Mouse (Mus musculus) brain, embryonic 14.5 days (tissue): ENCODE measurements around the gene Olfr639. TPM values are rescaled to one million over a fixed set of nuclear protein-coding genes. Genes with fewer than 3 reads are reported as not detected.

ENCODE experiments used
- polyA plus RNA-seq: library from polyadenylated mRNA; depleted of rRNA; stranded (reverse); fragments of >200 nt; gene quantifications from 2 replicates; pipeline ENCODE4 v1.2.3, GENCODE M21; 2012; rRNA removed

The Olfr639 gene
- polyA plus RNA-seq, 1 experiment: not detected

Other genes with a start within 250 kb of the Olfr639 start
- not detected in 2 replicates for gene Olfr69, start 245.7 kb downstream of the Olfr639 start, polyA plus RNA-seq
- not detected in 2 replicates for gene Olfr68, start 237.6 kb downstream of the Olfr639 start, polyA plus RNA-seq
- not detected in 2 replicates for gene Olfr67, start 225.5 kb downstream of the Olfr639 start, polyA plus RNA-seq
- 1,200 and 1,643 TPM in 2 replicates for gene Hbb-bt, start 203.3 kb downstream of the Olfr639 start, polyA plus RNA-seq
- 4,622 and 5,050 TPM in 2 replicates for gene Hbb-bs, start 189.2 kb downstream of the Olfr639 start, polyA plus RNA-seq
- gene Hbb-bh2, start 176.8 kb downstream of the Olfr639 start, polyA plus RNA-seq: not detected in 2 replicates
- gene Hbb-bh1, start 174.1 kb downstream of the Olfr639 start, polyA plus RNA-seq: 4.5 and 6.0 TPM in 2 replicates
- 331 and 571 TPM in 2 replicates for gene Hbb-y, start 164.1 kb downstream of the Olfr639 start, polyA plus RNA-seq
- not detected in 2 replicates for gene Olfr66, start 131.1 kb downstream of the Olfr639 start, polyA plus RNA-seq
- not detected in 2 replicates for gene Olfr64, start 122.8 kb downstream of the Olfr639 start, polyA plus RNA-seq
- gene Olfr65, start 113.8 kb downstream of the Olfr639 start, polyA plus RNA-seq: not detected in 2 replicates
- not detected in 2 replicates for gene Olfr631, start 88.5 kb downstream of the Olfr639 start, polyA plus RNA-seq
- gene Olfr632, start 83.0 kb downstream of the Olfr639 start, polyA plus RNA-seq: not detected in 2 replicates
- gene Olfr633, start 72.9 kb downstream of the Olfr639 start, polyA plus RNA-seq: not detected in 2 replicates
- not detected in 2 replicates for gene Olfr635, start 46.2 kb downstream of the Olfr639 start, polyA plus RNA-seq
- gene Olfr638, start 18.6 kb downstream of the Olfr639 start, polyA plus RNA-seq: not detected in 2 replicates
- not detected in 2 replicates for gene Olfr640, start 8.3 kb upstream of the Olfr639 start, polyA plus RNA-seq
- not detected in 2 replicates for gene Olfr641, start 18.1 kb upstream of the Olfr639 start, polyA plus RNA-seq
- gene Olfr642, start 35.4 kb upstream of the Olfr639 start, polyA plus RNA-seq: not detected in 2 replicates
- not detected in 2 replicates for gene 4930516K23Rik, start 44.1 kb upstream of the Olfr639 start, polyA plus RNA-seq
- not detected in 2 replicates for gene Olfr644, start 54.6 kb upstream of the Olfr639 start, polyA plus RNA-seq
- not detected in 2 replicates for gene Olfr645, start 68.2 kb upstream of the Olfr639 start, polyA plus RNA-seq
- gene Olfr646, start 87.6 kb upstream of the Olfr639 start, polyA plus RNA-seq: not detected in 2 replicates
- gene Ubqln5, start 112.5 kb upstream of the Olfr639 start, polyA plus RNA-seq: not detected in 2 replicates
- not detected in 2 replicates for gene Olfr643, start 120.1 kb upstream of the Olfr639 start, polyA plus RNA-seq
- gene Ubqln3, start 126.0 kb upstream of the Olfr639 start, polyA plus RNA-seq: not detected in 2 replicates
- gene Ubqlnl, start 133.3 kb upstream of the Olfr639 start, polyA plus RNA-seq: not detected in 2 replicates
- not detected in 2 replicates for gene Olfm5, start 147.5 kb upstream of the Olfr639 start, polyA plus RNA-seq
- gene Olfr648, start 166.1 kb upstream of the Olfr639 start, polyA plus RNA-seq: 0.08 and 0.10 TPM in 2 replicates
- gene Olfr649, start 178.7 kb upstream of the Olfr639 start, polyA plus RNA-seq: not detected in 2 replicates
- gene Trim6, start 201.5 kb upstream of the Olfr639 start, polyA plus RNA-seq: 0.29 and 0.47 TPM in 2 replicates
- gene Trim34a, start 227.2 kb upstream of the Olfr639 start, polyA plus RNA-seq: 1.3 and 1.4 TPM in 2 replicates